Mouse (Mus musculus) neural tube, embryonic 12.5 days (tissue): ENCODE results near the gene Klhl35. TPM values are rescaled to one million over a fixed set of nuclear protein-coding genes. Genes with fewer than 3 reads are reported as not detected.
"Not testable (repeated sequence)": the region's sequence is repeated elsewhere in the genome, so short reads cannot be mapped to it uniquely, and the experiment has no call there.

Experiments
- ATAC-seq: fragments of 200-750 bp; cut with Nextera tagmentation; 2 replicates; pipeline ENCODE4 v1.8.0; 2017; ENCODE audit warnings: low read depth, mild to moderate bottlenecking, moderate TSS enrichment, moderate library complexity; ENCODE audit not compliant: low FRiP score
- H3K27ac ChIP-seq: fragments of 300-500 bp; sonication (generic); 2 replicates; pipeline ENCODE4 v1.5.1; 2016
- H3K27me3 ChIP-seq: fragments of 300-500 bp; sonication (generic); replicated peaks from 2 replicates; pipeline ENCODE4 v1.6.1; 2016; ENCODE audit warnings: mild to moderate bottlenecking
- H3K36me3 ChIP-seq: fragments of 300-500 bp; sonication (generic); 2 replicates; pipeline ENCODE4 v1.6.1; 2016; ENCODE audit warnings: mild to moderate bottlenecking
- H3K4me1 ChIP-seq: fragments of 300-500 bp; sonication (generic); 2 replicates; pipeline ENCODE4 v1.6.1; 2016
- H3K4me2 ChIP-seq: fragments of 300-500 bp; sonication (generic); replicated peaks from 2 replicates; pipeline ENCODE4 v1.6.1; 2016; ENCODE audit warnings: mild to moderate bottlenecking
- H3K4me3 ChIP-seq: fragments of 300-500 bp; sonication (generic); 2 replicates; pipeline ENCODE4 v1.5.1; 2016
- H3K9ac ChIP-seq: fragments of 300-500 bp; sonication (generic); 2 replicates; pipeline ENCODE4 v1.6.1; 2016; ENCODE audit warnings: mild to moderate bottlenecking
- H3K9me3 ChIP-seq: fragments of 300-500 bp; sonication (generic); 2 replicates; pipeline ENCODE4 v1.6.1; 2016; ENCODE audit warnings: mild to moderate bottlenecking
- WGBS: fragments of 180-500 bp; shearing (Covaris S2); methylation state at CpG from one replicate; pipeline ENCODE4 v1.1.7; 2016; 5-methylcytosine and 5-hydroxymethylcytosine counted together
- polyA plus RNA-seq: library from polyadenylated mRNA; unstranded; fragments of >200 nt; fragmentation: Nextera tagmentation; extraction: Ambion mirVana; gene quantifications from 2 replicates; pipeline ENCODE4 v1.2.1, GENCODE M21; 2016

Gene Klhl35
- polyA plus RNA-seq, 1 experiment from 2014 or later = 46.9 TPM

- 42% methylated on average over 2 of the region's 2 CpGs for WGBS
- H3K27me3 ChIP-seq, H3K9ac ChIP-seq, ATAC-seq, H3K27ac ChIP-seq, H3K4me1 ChIP-seq, H3K4me2 ChIP-seq, H3K4me3 ChIP-seq, H3K36me3 ChIP-seq, H3K9me3 ChIP-seq: not testable (repeated sequence)
Measured at GRCm38 (mm10) chr7:99508187-99508586, 42.4 kb downstream of the Klhl35 start.

GRCm38 (mm10) chr7:99510087-99510501 is 44.3 kb downstream of the Klhl35 start:
- no peak overlapping the region; the same call in 1 of the 2 replicates for H3K4me2 ChIP-seq
- ATAC-seq = 0 out of 2 replicates have a peak, but pooled peaks have one; percentile 44
- no peak overlapping the region for H3K9ac ChIP-seq
- no peaks in the 10 kb centered on the region for H3K27me3 ChIP-seq
- H3K4me1 ChIP-seq = 0 out of 2 replicates have a peak, but pooled peaks cover 8% of the 10 kb centered on the region
- no peak overlapping the region for H3K4me3 ChIP-seq
- 0 out of 2 replicates have a peak, but pooled peaks cover 4% of the 10 kb centered on the region for H3K9me3 ChIP-seq
- no peaks in the 10 kb centered on the region for H3K36me3 ChIP-seq
- WGBS = 11% methylated on average over 8 of the region's 8 CpGs
- no peak overlapping the region for H3K27ac ChIP-seq

- H3K4me3 ChIP-seq = no peak overlapping the region
- H3K4me2 ChIP-seq = no peak overlapping the region
- 85% methylated on average over 9 of the region's 9 CpGs for WGBS
- no peaks in the 10 kb centered on the region for H3K4me1 ChIP-seq
- no peak overlapping the region for H3K27ac ChIP-seq
- H3K36me3 ChIP-seq = no peaks in the 10 kb centered on the region
- H3K9me3 ChIP-seq = no peaks in the 10 kb centered on the region
- no peak for ATAC-seq
- H3K9ac ChIP-seq = no peak overlapping the region
- no peaks in the 10 kb centered on the region for H3K27me3 ChIP-seq
Measured at GRCm38 (mm10) chr7:99516092-99516813, 50.4 kb downstream of the Klhl35 start.

GRCm38 (mm10) chr7:99516814-99517157 is 51.0 kb downstream of the Klhl35 start:
- ATAC-seq = no peak
- Histone ChIP-seq H3K27ac (no peak overlapping the region), H3K4me1 (no peaks in the 10 kb centered on the region), H3K4me2 (no peak overlapping the region), H3K9ac (no peak overlapping the region), H3K9me3 (no peaks in the 10 kb centered on the region), H3K4me3 (no peak overlapping the region), H3K27me3 (no peaks in the 10 kb centered on the region), H3K36me3 (no peaks in the 10 kb centered on the region)
- WGBS = 79% methylated on average over 3 of the region's 3 CpGs

GRCm38 (mm10) chr7:99518954-99519644 is 53.3 kb downstream of the Klhl35 start:
- no peaks in the 10 kb centered on the region for H3K9me3 ChIP-seq
- H3K27ac ChIP-seq = no peak overlapping the region
- H3K4me2 ChIP-seq = no peak overlapping the region
- 72% methylated on average over 4 of the region's 4 CpGs for WGBS
- no peaks in the 10 kb centered on the region for H3K36me3 ChIP-seq
- no peaks in the 10 kb centered on the region for H3K27me3 ChIP-seq
- no peak for ATAC-seq
- no peak overlapping the region for H3K9ac ChIP-seq
- H3K4me3 ChIP-seq = no peak overlapping the region
- no peaks in the 10 kb centered on the region for H3K4me1 ChIP-seq

- ATAC-seq = no peak
- H3K27ac ChIP-seq = no peak overlapping the region
- 87% methylated on average over 8 of the region's 8 CpGs for WGBS
Measured at GRCm38 (mm10) chr7:99523121-99523520, 57.3 kb downstream of the Klhl35 start.

More at GRCm38 (mm10) chr7:99523121-99523520, 57.3 kb downstream of the Klhl35 start:
- H3K27me3 ChIP-seq = no peaks in the 10 kb centered on the region
- no peaks in the 10 kb centered on the region for H3K36me3 ChIP-seq
- no peak overlapping the region for H3K4me3 ChIP-seq
- H3K9me3 ChIP-seq = no peaks in the 10 kb centered on the region
- no peaks in the 10 kb centered on the region for H3K4me1 ChIP-seq
- no peak overlapping the region for H3K4me2 ChIP-seq
- no peak overlapping the region for H3K9ac ChIP-seq

Other genes starting within 250 kb of the Klhl35 start
- 6.3 and 6.6 TPM in 2 replicates for gene Mogat2, start 227.4 kb upstream of the Klhl35 start, polyA plus RNA-seq
- 86.6 and 96.9 TPM in 2 replicates for gene Map6, start 198.6 kb upstream of the Klhl35 start, polyA plus RNA-seq
- 640 and 651 TPM in 2 replicates for gene Serpinh1, start 112.8 kb upstream of the Klhl35 start, polyA plus RNA-seq
- 51.6 and 60.8 TPM in 2 replicates for gene Gdpd5, start 84.6 kb upstream of the Klhl35 start, polyA plus RNA-seq
- gene Rps3, start 17.7 kb downstream of the Klhl35 start, polyA plus RNA-seq = 536 and 541 TPM in 2 replicates
- gene Arrb1, start 69.5 kb downstream of the Klhl35 start, polyA plus RNA-seq = 16.3 and 18.4 TPM in 2 replicates
- gene Tpbgl, start 161.1 kb downstream of the Klhl35 start, polyA plus RNA-seq = 2.9 TPM in 2 replicates
- gene Slco2b1, start 245.3 kb downstream of the Klhl35 start, polyA plus RNA-seq = 3.7 and 4.7 TPM in 2 replicates